8 mouse cellular contexts compared by ENCODE assay signal in genomic region chr2:135692568-135693488, GRCm38 (mm10). TPM values are rescaled to one million over a fixed set of nuclear protein-coding genes. Genes with fewer than 3 reads are reported as not detected.
DNase-seq lines count a peak whose midpoint lies in the region; ATAC-seq and TF ChIP-seq lines count a peak whose summit lies in the region.

No protein-coding gene starts in this region.

- H3K4me1 ChIP-seq in liver, adult 2 months (ENCODE audit: control insufficient read depth, insufficient read depth, low read length), result 0 out of 2 replicates have a peak, but pooled peaks cover 2% of the 10 kb centered on the region
- H3K4me1 ChIP-seq in heart, postnatal 0 days (ENCODE audit: control insufficient read depth, insufficient read depth), result peaks cover 11% of the 10 kb centered on the region
- 0 out of 2 replicates have a peak, but pooled peaks cover 3% of the 10 kb centered on the region for H3K4me1 ChIP-seq in stomach, embryonic 16.5 days (ENCODE audit: control insufficient read depth, insufficient read depth, low read length)

- H3K27me3 ChIP-seq in liver, adult 2 months (ENCODE audit: control insufficient read depth, insufficient read depth, low read length), result no peaks in the 10 kb centered on the region
- H3K27me3 ChIP-seq in heart, postnatal 0 days (ENCODE audit: control insufficient read depth, insufficient read depth, low read length), result no peaks in the 10 kb centered on the region
- no peaks in the 10 kb centered on the region for H3K27me3 ChIP-seq in stomach, embryonic 16.5 days (ENCODE audit: control insufficient read depth, insufficient read depth, low read length)

- no peaks in the 10 kb centered on the region for H3K79me2 ChIP-seq in liver, adult 2 months (ENCODE audit: control insufficient read depth, insufficient read depth, low read length)

- peak; percentile 83 for ATAC-seq in heart, postnatal 0 days (ENCODE audit: insufficient read depth, low read depth)
- peak; percentile 44; the same call in 1 of the 2 replicates for ATAC-seq in stomach, embryonic 16.5 days (ENCODE audit: insufficient read depth, low FRiP score)

- H3K27ac ChIP-seq in liver, adult 2 months (replicated peaks; ENCODE audit: insufficient read depth, low read depth, low read length), result peak overlapping the region; percentile 60
- peak overlapping the region; percentile 70 for H3K27ac ChIP-seq in heart, postnatal 0 days (ENCODE audit: low read depth)
- H3K27ac ChIP-seq in stomach, embryonic 16.5 days (ENCODE audit: low read length), result peak overlapping the region; percentile 15; the same call in 1 of the 2 replicates

- no peak overlapping the region for H3K4me3 ChIP-seq in liver, adult 2 months (ENCODE audit: insufficient read depth, low read depth, low read length)
- no peak overlapping the region for H3K4me3 ChIP-seq in heart, postnatal 0 days (ENCODE audit: low read depth, low read length)
- H3K4me3 ChIP-seq in stomach, embryonic 16.5 days (replicated peaks; ENCODE audit: low read length), result no peak overlapping the region

- no peak overlapping the region for H3K9ac ChIP-seq in liver, adult 2 months (ENCODE audit: low read depth, low read length)
- no peak overlapping the region for H3K9ac ChIP-seq in heart, postnatal 0 days (replicated peaks; ENCODE audit: low read depth, low read length)
- no peak overlapping the region for H3K9ac ChIP-seq in stomach, embryonic 16.5 days (ENCODE audit: low read length)

- TF ChIP-seq CTCF in liver, adult 2 months (IDR thresholded peaks at IDR 0.05; ENCODE audit: low read depth, low read length), result no peak
- no peak for TF ChIP-seq CTCF in heart, postnatal 0 days (IDR thresholded peaks at IDR 0.05; ENCODE audit: low read depth)

- WGBS in liver, adult 2 months, result 67% methylated on average over 12 of the region's 12 CpGs
- 60% methylated on average over 12 of the region's 12 CpGs for WGBS in heart, postnatal 0 days
- 49% methylated on average over 12 of the region's 12 CpGs for WGBS in stomach, embryonic 16.5 days

- peak overlapping the region; percentile 8; the same call in 1 of the 2 replicates for H3K4me2 ChIP-seq in heart, postnatal 0 days (ENCODE audit: low read depth, low read length)
- no peak overlapping the region for H3K4me2 ChIP-seq in stomach, embryonic 16.5 days (ENCODE audit: low read depth, low read length)

- TF ChIP-seq POLR2A in liver, adult 2 months (IDR thresholded peaks at IDR 0.05; ENCODE audit: extremely low read depth, insufficient read depth, low read length), result no peak

- no peaks in the 10 kb centered on the region for H3K36me3 ChIP-seq in liver, adult 2 months (ENCODE audit: control insufficient read depth, insufficient read depth, low read length)
- H3K36me3 ChIP-seq in heart, postnatal 0 days (replicated peaks; ENCODE audit: control insufficient read depth, insufficient read depth, low read length), result no peaks in the 10 kb centered on the region
- no peaks in the 10 kb centered on the region for H3K36me3 ChIP-seq in stomach, embryonic 16.5 days (ENCODE audit: control insufficient read depth, insufficient read depth, low read length)

- no peaks in the 10 kb centered on the region for H3K9me3 ChIP-seq in heart, postnatal 0 days (replicated peaks; ENCODE audit: control insufficient read depth, low read length)
- no peaks in the 10 kb centered on the region for H3K9me3 ChIP-seq in stomach, embryonic 16.5 days (replicated peaks; ENCODE audit: control insufficient read depth, low read length)

- DNase-seq in liver, adult 2 months (ENCODE audit: extremely low read depth, low read depth, low spot score), result peak; percentile 14
- DNase-seq in liver, result no peak
- DNase-seq in embryo, embryonic 11 days, result peak; percentile 45
- DNase-seq in heart, postnatal 0 days (ENCODE audit: low spot score), result peak; percentile 28
- DNase-seq in kidney, postnatal 4 days, result peak; percentile 33 to 55
- no peak for DNase-seq in layer of hippocampus, postnatal 14 days (ENCODE audit: low spot score in 2 of 2)
- DNase-seq in adrenal gland, adult 18-20 months (ENCODE audit: low spot score in 2 of 2), result no peak

- TF ChIP-seq EP300 in heart, postnatal 0 days (IDR thresholded peaks at IDR 0.05; ENCODE audit: low read depth), result peak; percentile 95

RNA-seq across cellular contexts. Expression of gene Plcb4, which starts 34.0 kb away (rescaled TPM):
- 4.2 and 4.3 TPM in 2 replicates for total RNA-seq in liver, adult 2 months (2014; rRNA removed)
- 0.47 and 0.88 TPM in 2 replicates for polyA plus RNA-seq in liver, adult 2 months (2012; rRNA removed)
- total RNA-seq in heart, postnatal 0 days (2014; rRNA removed; ENCODE audit: low replicate concordance), result 30.6 and 57.0 TPM in 2 replicates
- polyA plus RNA-seq in heart, postnatal 0 days (2015; fragmentation: Nextera tagmentation; extraction: Ambion mirVana), result 30.6 and 34.7 TPM in 2 replicates
- 22.2 and 25.3 TPM in 2 replicates for polyA plus RNA-seq in stomach, embryonic 16.5 days (2015; fragmentation: Nextera tagmentation; extraction: Ambion mirVana)
- total RNA-seq in layer of hippocampus, postnatal 14 days (2021), result 10 to 100 TPM; 22.5 to 33.7 TPM
- total RNA-seq in adrenal gland, adult 18-20 months (2021), result 10 to 100 TPM; 37.2 to 40.1 TPM

Comparison
In these comparisons a context has a peak if more than half of its experiments do, and no peak if none do; other contexts are left out.
1. DNase-seq: peak in liver, adult 2 months (single experiment), embryo, embryonic 11 days (single experiment), heart, postnatal 0 days (single experiment) and kidney, postnatal 4 days (2 of 2); none in liver (single experiment), layer of hippocampus, postnatal 14 days (0 of 2) and adrenal gland, adult 18-20 months (0 of 2).
2. H3K27ac ChIP-seq: peak in every context shown above with its lines; median percentile 70 in heart, postnatal 0 days; 60 in liver, adult 2 months; 15 in stomach, embryonic 16.5 days.